In the genomic region with DNA sequence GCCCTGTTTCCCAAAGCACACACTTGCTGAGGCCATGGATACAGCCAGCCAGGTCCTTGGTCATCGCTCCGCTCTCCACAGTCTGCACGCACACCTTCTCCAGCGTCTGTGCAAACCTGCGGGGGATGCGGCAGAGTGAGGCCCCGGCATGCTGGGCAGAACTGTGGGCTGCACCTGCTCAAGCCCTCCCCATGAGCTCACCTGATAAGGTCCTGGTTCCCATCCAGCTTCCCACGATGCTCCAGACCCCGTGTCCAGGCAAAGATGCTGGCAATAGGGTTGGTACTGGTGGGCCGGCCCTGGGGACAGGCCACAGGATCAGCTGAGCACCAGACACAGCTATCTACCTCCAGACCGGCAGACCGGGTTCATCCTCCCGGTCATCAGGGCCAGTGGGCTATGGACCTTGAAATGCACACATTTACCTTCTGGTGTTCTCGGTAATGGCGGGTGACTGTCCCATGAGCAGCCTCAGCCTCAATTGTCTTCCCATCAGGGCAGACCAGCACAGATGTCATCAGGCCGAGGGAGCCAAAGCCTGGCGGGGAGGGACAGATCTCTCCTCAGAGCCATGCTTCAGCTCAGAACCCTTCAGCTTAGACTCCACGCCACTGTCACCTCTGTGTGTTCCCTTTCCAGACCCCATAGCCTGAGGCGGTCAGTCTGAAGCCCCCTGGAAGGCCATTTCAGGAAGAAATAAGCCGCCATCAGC, we compare ENCODE assay signal across 22 mouse cellular contexts. TPM values are rescaled to one million over a fixed set of nuclear protein-coding genes. Genes with fewer than 3 reads are reported as not detected.
A peak's percentile ranks its signal among the peaks of the same experiment; 100 is the strongest.
DNase-seq lines count a peak whose midpoint lies in the region; ATAC-seq and TF ChIP-seq lines count a peak whose summit lies in the region.
"Had no signal": no experiment of that assay in that cellular context is flagged by ENCODE, and none has a peak within 500 bp of the region (broad histone marks: within the 10 kb centered on the region; RNA-seq: fewer than 3 reads in every experiment).

No protein-coding gene starts in this region.

- H3K4me2 ChIP-seq in heart, embryonic 12.5 days: no peak overlapping the region
- no peak overlapping the region for H3K4me2 ChIP-seq in liver, embryonic 15.5 days
- H3K4me2 ChIP-seq: embryonic facial prominence, embryonic 15.5 days; forebrain, embryonic 12.5 days; hindbrain, embryonic 14.5 days; liver, embryonic 13.5 days had no signal

- H3K27me3 ChIP-seq in cerebellum, adult 2 months (ENCODE audit: control insufficient read depth, insufficient read depth, low read length): no peaks in the 10 kb centered on the region
- H3K27me3 ChIP-seq in heart, embryonic 12.5 days (replicated peaks): no peaks in the 10 kb centered on the region
- no peaks in the 10 kb centered on the region for H3K27me3 ChIP-seq in liver, embryonic 15.5 days
- H3K27me3 ChIP-seq: embryonic facial prominence, embryonic 15.5 days; forebrain, embryonic 12.5 days; liver, embryonic 13.5 days had no signal

- H3K9ac ChIP-seq in heart, embryonic 12.5 days: no peak overlapping the region
- H3K9ac ChIP-seq in liver, embryonic 15.5 days: no peak overlapping the region
- H3K9ac ChIP-seq: embryonic facial prominence, embryonic 15.5 days; forebrain, embryonic 12.5 days; forebrain, postnatal 0 days; hindbrain, embryonic 14.5 days; liver, embryonic 13.5 days had no signal

- no peak overlapping the region for H3K4me3 ChIP-seq in cerebellum, adult 2 months (replicated peaks; ENCODE audit: insufficient read depth, low read depth, low read length)
- no peak overlapping the region for H3K4me3 ChIP-seq in heart, embryonic 12.5 days
- H3K4me3 ChIP-seq in liver, embryonic 15.5 days (replicated peaks): no peak overlapping the region
- H3K4me3 ChIP-seq: embryonic facial prominence, embryonic 15.5 days; forebrain, embryonic 12.5 days; liver, embryonic 13.5 days; midbrain, embryonic 10.5 days had no signal

- H3K27ac ChIP-seq in cerebellum, adult 2 months (ENCODE audit: insufficient read depth, low read length): no peak overlapping the region
- H3K27ac ChIP-seq in heart, embryonic 12.5 days (ENCODE audit: poor library complexity, severe bottlenecking): no peak overlapping the region
- H3K27ac ChIP-seq in liver, embryonic 15.5 days (replicated peaks): no peak overlapping the region
- H3K27ac ChIP-seq: embryonic facial prominence, embryonic 15.5 days; forebrain, embryonic 12.5 days; hindbrain, embryonic 14.5 days; liver, embryonic 13.5 days; midbrain, embryonic 10.5 days had no signal

- no peak; the same call in 1 of the 2 replicates for ATAC-seq in heart, embryonic 12.5 days (ENCODE audit: insufficient number of reproducible peaks, low FRiP score)
- 0 out of 2 replicates have a peak, but pooled peaks have one; percentile 12 for ATAC-seq in liver, embryonic 15.5 days (ENCODE audit: insufficient read depth)
- ATAC-seq: forebrain, postnatal 0 days had no signal

- DNase-seq in cerebellum, adult 2 months: peak; percentile 47 to 49
- no peak for DNase-seq in cerebellum, adult 8-10 months
- DNase-seq in heart, adult 11 months: peak; percentile 91
- DNase-seq in liver: no peak
- no peak for DNase-seq in lung, postnatal 36 days
- DNase-seq: adrenal gland, postnatal 14 days; forebrain, postnatal 0 days; heart, postnatal 14 days; kidney, adult 8-10 months; layer of hippocampus, postnatal 36 days; left cerebral cortex, postnatal 4 days; liver, embryonic 13.5 days; lung, adult 2 months; lung, postnatal 10 days; thymus, adult 2 months; thymus, postnatal 36 days had no signal

- H3K9me3 ChIP-seq in heart, embryonic 12.5 days (replicated peaks): no peaks in the 10 kb centered on the region
- no peaks in the 10 kb centered on the region for H3K9me3 ChIP-seq in liver, embryonic 15.5 days (replicated peaks)
- H3K9me3 ChIP-seq: embryonic facial prominence, embryonic 15.5 days; forebrain, embryonic 12.5 days; liver, embryonic 13.5 days; midbrain, embryonic 10.5 days had no signal

- no peak for TF ChIP-seq CTCF in cerebellum, adult 2 months (IDR thresholded peaks at IDR 0.05; ENCODE audit: borderline replicate concordance, insufficient read depth, low read depth, low read length)

- H3K36me3 ChIP-seq in heart, embryonic 12.5 days: peaks cover 97% of the 10 kb centered on the region
- H3K36me3 ChIP-seq in liver, embryonic 15.5 days (replicated peaks): peaks cover 89% of the 10 kb centered on the region

- peaks cover 24% of the 10 kb centered on the region for H3K4me1 ChIP-seq in cerebellum, adult 2 months (ENCODE audit: control insufficient read depth, insufficient read depth, low read length)
- peaks cover 28% of the 10 kb centered on the region for H3K4me1 ChIP-seq in heart, embryonic 12.5 days (replicated peaks)
- no peaks in the 10 kb centered on the region for H3K4me1 ChIP-seq in liver, embryonic 15.5 days (replicated peaks)
- H3K4me1 ChIP-seq: forebrain, embryonic 12.5 days; liver, embryonic 13.5 days; midbrain, embryonic 10.5 days had no signal

- no peak for TF ChIP-seq POLR2A in cerebellum, adult 2 months (IDR thresholded peaks at IDR 0.05; ENCODE audit: borderline replicate concordance, insufficient read depth, low read length)

- 40% methylated on average over 20 of the region's 20 CpGs for WGBS in cerebellum, adult 2 months
- WGBS in heart, embryonic 12.5 days: 86% methylated on average over 20 of the region's 20 CpGs
- 84% methylated on average over 20 of the region's 20 CpGs for WGBS in liver, embryonic 15.5 days (ENCODE audit: insufficient replicate concordance)

RNA-seq across cellular contexts. Expression of a gene that starts 19.4 kb away (rescaled TPM):
- 77.9 and 84.0 TPM in 2 replicates for polyA plus RNA-seq in cerebellum, adult 2 months (2012; rRNA removed)
- 1,569 and 1,607 TPM in 2 replicates for polyA plus RNA-seq in heart, embryonic 12.5 days (2016; fragmentation: Nextera tagmentation; extraction: Ambion mirVana)
- polyA plus RNA-seq in liver, embryonic 15.5 days (2015; fragmentation: Nextera tagmentation; extraction: Ambion mirVana): 175 and 206 TPM in 2 replicates

Comparison
In these comparisons a context has a peak if more than half of its experiments do, and no peak if none do; other contexts are left out.
1. DNase-seq: peak in cerebellum, adult 2 months (2 of 2) and heart, adult 11 months (single experiment); none in cerebellum, adult 8-10 months (single experiment), liver (single experiment) and lung, postnatal 36 days (single experiment).